Mouse (Mus musculus) liver, embryonic 11.5 days (tissue): ENCODE results near the gene Bphl. TPM values are rescaled to one million over a fixed set of nuclear protein-coding genes. Genes with fewer than 3 reads are reported as not detected.
A peak's percentile ranks its signal among the peaks of the same experiment; 100 is the strongest.

ENCODE experiments used
- ATAC-seq: fragments of 200-750 bp; cut with Nextera tagmentation; replicated peaks from 2 replicates; pipeline ENCODE4 v1.8.0; 2017; ENCODE audit warnings: moderate number of reproducible peaks, mild to moderate bottlenecking, moderate TSS enrichment, moderate library complexity; ENCODE audit not compliant: low FRiP score
- DNase-seq: peaks from one replicate; pipeline ENCODE4 v3.0.0-alpha.2; 2017; ENCODE audit warnings: low spot score
- H3K27ac ChIP-seq: fragments of 300-500 bp; sonication (generic); 2 replicates; pipeline ENCODE4 v1.5.1; 2014; ENCODE audit warnings: mild to moderate bottlenecking, low read depth, low read length, control low read depth
- H3K27me3 ChIP-seq: fragments of 300-500 bp; sonication (generic); replicated peaks from 2 replicates; pipeline ENCODE4 v1.6.1; 2014; ENCODE audit warnings: low read length, mixed read lengths; ENCODE audit not compliant: control insufficient read depth, insufficient read depth
- H3K36me3 ChIP-seq: fragments of 300-500 bp; sonication (generic); 2 replicates; pipeline ENCODE4 v1.6.1; 2014; ENCODE audit warnings: mild to moderate bottlenecking, low read length, moderate library complexity, mixed read lengths; ENCODE audit not compliant: control insufficient read depth, insufficient read depth
- H3K4me1 ChIP-seq: fragments of 300-500 bp; sonication (generic); replicated peaks from 2 replicates; pipeline ENCODE4 v1.6.1; 2014; ENCODE audit warnings: low read length, mixed read lengths; ENCODE audit not compliant: control insufficient read depth, insufficient read depth
- H3K4me2 ChIP-seq: fragments of 300-500 bp; sonication (generic); 2 replicates; pipeline ENCODE4 v1.6.1; 2014; ENCODE audit warnings: mild to moderate bottlenecking, control low read depth, moderate library complexity
- H3K4me3 ChIP-seq: fragments of 300-500 bp; sonication (generic); 2 replicates; pipeline ENCODE4 v1.5.1; 2014; ENCODE audit warnings: low read depth, low read length, control low read depth
- H3K9ac ChIP-seq: fragments of 300-500 bp; sonication (generic); 2 replicates; pipeline ENCODE4 v1.6.1; 2014; ENCODE audit warnings: low read depth, low read length, control low read depth
- H3K9me3 ChIP-seq: fragments of 300-500 bp; sonication (generic); 2 replicates; pipeline ENCODE4 v1.6.1; 2016; ENCODE audit warnings: low read length, inconsistent platforms, mixed read lengths; ENCODE audit not compliant: control insufficient read depth
- WGBS: fragments of 180-500 bp; shearing (Covaris S2); extraction: QIAGEN DNeasy Blood & Tissue Kit; methylation state at CpG from one replicate; pipeline ENCODE4 v1.1.7; 2014; 5-methylcytosine and 5-hydroxymethylcytosine counted together
- polyA plus RNA-seq: library from polyadenylated mRNA; unstranded; fragments of >200 nt; fragmentation: Nextera tagmentation; extraction: Ambion mirVana; gene quantifications from 2 replicates; pipeline ENCODE4 v1.2.1, GENCODE M21; 2014

Gene Bphl
- polyA plus RNA-seq, 1 experiment from 2014 or later: 32.8 TPM

DNA sequence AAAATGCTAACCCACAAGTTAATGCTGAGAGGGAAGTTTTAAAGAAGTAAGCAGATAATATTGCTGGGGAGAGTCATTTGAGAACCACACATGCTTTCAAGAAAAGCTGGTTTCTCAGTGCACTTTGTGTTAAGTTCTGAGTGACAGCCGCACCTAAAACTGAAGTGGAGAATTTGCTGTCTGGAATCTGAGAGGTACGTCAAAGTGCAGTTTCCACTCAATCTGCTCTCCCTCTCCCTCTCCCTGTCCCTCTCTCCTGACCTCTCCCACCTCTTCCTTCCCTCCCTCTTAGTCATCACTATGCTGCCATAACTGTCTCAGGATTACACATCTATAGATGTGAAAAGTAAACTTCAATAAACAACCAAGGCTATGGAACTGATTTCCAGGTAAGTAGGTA is 15.4 kb upstream of the Bphl start:
- Histone ChIP-seq H3K4me1 (no peaks in the 10 kb centered on the region), H3K9me3 (no peaks in the 10 kb centered on the region), H3K27me3 (no peaks in the 10 kb centered on the region), H3K9ac (no peak overlapping the region), H3K4me2 (no peak overlapping the region), H3K27ac (no peak overlapping the region), H3K36me3 (peaks cover 18% of the 10 kb centered on the region), H3K4me3 (no peak overlapping the region)
- 90% methylated on average over 2 of the region's 2 CpGs for WGBS
- DNase-seq: no peak
- no peak for ATAC-seq

DNA sequence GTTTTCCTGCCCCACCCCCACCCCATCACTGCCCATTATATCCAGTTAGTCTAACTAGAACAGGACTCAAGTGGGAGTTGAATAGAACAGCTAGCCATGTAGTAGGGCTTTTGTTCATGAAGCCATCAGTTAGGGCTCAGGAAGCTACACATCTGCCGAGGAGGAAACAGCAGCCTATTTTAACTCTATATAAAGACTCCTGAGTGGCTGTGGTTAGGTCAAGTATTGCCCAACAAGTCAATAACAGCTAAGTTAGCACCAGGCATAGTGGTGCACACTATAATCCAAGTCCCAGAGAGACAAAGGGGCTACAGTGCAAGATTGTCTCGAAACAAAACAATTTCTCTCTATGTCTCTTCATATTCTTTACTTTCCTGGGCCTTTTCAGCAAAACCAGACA is 5.4 kb upstream of the Bphl start:
- peaks cover 13% of the 10 kb centered on the region for H3K36me3 ChIP-seq
- 69% methylated on average over 2 of the region's 2 CpGs for WGBS
- H3K9ac ChIP-seq: no peak overlapping the region
- no peak for DNase-seq
- H3K9me3 ChIP-seq: no peaks in the 10 kb centered on the region
- H3K27me3 ChIP-seq: no peaks in the 10 kb centered on the region
- 0 out of 2 replicates have a peak, but pooled peaks have one; percentile 24 for ATAC-seq
- peaks cover 1% of the 10 kb centered on the region; the same call in 1 of the 2 replicates for H3K4me1 ChIP-seq
- no peak overlapping the region for H3K4me3 ChIP-seq
- no peak overlapping the region for H3K4me2 ChIP-seq
- no peak overlapping the region for H3K27ac ChIP-seq

DNA sequence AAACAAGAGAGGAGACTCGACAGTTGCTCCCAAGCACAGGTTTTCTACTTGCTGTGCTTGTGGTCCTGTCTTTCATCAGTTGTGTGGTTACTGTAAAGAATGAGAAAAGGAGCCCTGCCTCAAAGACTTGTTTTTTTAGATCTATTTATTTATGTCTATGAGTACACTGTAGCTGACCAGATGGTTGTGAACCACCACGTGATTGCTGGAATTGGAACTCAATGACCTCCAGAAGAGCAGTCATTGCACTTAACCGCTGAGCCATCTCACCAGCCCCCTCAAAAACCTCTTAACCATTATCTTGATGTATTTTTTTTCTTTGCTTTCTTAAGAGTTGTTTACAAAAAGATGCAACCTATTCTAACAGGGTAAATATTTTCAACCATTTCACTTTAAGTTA is 2.0 kb upstream of the Bphl start:
- Histone ChIP-seq H3K4me2 (no peak overlapping the region), H3K27me3 (no peaks in the 10 kb centered on the region), H3K4me3 (no peak overlapping the region), H3K27ac (no peak overlapping the region), H3K36me3 (peaks cover 3% of the 10 kb centered on the region; the same call in 1 of the 2 replicates), H3K9ac (no peak overlapping the region), H3K4me1 (peaks cover 5% of the 10 kb centered on the region), H3K9me3 (no peaks in the 10 kb centered on the region)
- DNase-seq (no peak), ATAC-seq (no peak)
- WGBS: 84% methylated on average over 3 of the region's 3 CpGs

DNA sequence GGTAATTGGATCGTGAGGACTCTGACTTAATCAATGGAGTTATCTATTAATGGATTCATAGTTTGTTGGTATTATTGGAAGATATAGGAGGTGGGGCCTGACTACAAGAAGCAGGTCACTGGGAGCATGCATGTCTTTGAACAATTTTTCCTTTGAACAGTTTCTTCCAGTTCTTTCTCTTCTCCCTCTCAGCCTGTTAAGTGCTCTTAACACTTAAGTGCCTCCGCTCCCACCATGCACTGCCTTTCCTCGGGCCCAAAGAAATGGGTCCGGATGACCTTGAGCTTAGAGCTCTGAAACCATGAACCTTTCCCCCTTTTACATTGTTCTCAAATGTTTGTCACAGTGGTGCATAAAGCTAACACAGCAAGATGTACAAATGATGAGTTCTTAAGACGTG is 671 bp upstream of the Bphl start:
- Histone ChIP-seq H3K36me3 (peaks cover 3% of the 10 kb centered on the region; the same call in 1 of the 2 replicates), H3K4me2 (no peak overlapping the region), H3K27me3 (no peaks in the 10 kb centered on the region), H3K27ac (no peak overlapping the region), H3K9me3 (no peaks in the 10 kb centered on the region), H3K4me1 (peaks cover 5% of the 10 kb centered on the region), H3K9ac (peak overlapping the region; percentile 86), H3K4me3 (no peak overlapping the region)
- DNase-seq (no peak), ATAC-seq (no peak)
- 82% methylated on average over 5 of the region's 5 CpGs for WGBS

DNA sequence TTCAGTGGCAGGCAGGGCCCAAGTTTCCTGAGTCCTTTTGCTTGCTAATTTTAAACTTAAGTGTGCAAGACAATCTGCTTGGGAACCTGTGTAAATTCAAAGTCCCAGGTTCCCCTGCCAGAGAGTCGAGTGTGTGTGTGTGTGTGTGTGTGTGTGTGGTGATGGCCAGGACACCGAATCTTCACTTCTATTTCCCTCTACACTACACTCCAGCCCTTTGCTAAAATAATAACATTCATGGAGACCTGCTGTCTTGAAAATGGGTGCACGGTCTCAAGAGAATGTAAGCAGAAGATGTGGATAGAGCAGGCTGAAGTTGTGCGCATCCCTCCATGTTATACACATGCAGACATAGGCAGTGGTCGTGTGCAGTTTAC is 647 bp downstream of the Bphl start:
- Histone ChIP-seq H3K9ac (peak overlapping the region; percentile 86), H3K4me3 (peak overlapping the region; percentile 72), H3K36me3 (peaks cover 3% of the 10 kb centered on the region; the same call in 1 of the 2 replicates), H3K27ac (0 out of 2 replicates have a peak overlapping the region, but pooled peaks have one; percentile 51), H3K4me2 (peak overlapping the region; percentile 79), H3K27me3 (no peaks in the 10 kb centered on the region), H3K4me1 (peaks cover 5% of the 10 kb centered on the region), H3K9me3 (no peaks in the 10 kb centered on the region)
- WGBS: 42% methylated on average over 5 of the region's 5 CpGs
- DNase-seq: no peak
- no peak for ATAC-seq

GRCm38 (mm10) chr13:34038901-34039341 is 1.5 kb downstream of the Bphl start:
- H3K4me1 ChIP-seq: peaks cover 5% of the 10 kb centered on the region
- no peak overlapping the region for H3K9ac ChIP-seq
- H3K9me3 ChIP-seq: no peaks in the 10 kb centered on the region
- DNase-seq: no peak
- H3K27ac ChIP-seq: no peak overlapping the region
- no peaks in the 10 kb centered on the region for H3K36me3 ChIP-seq
- ATAC-seq: no peak
- no peak overlapping the region for H3K4me3 ChIP-seq
- no peaks in the 10 kb centered on the region for H3K27me3 ChIP-seq
- H3K4me2 ChIP-seq: peak overlapping the region; percentile 79
- 56% methylated on average over 8 of the region's 8 CpGs for WGBS

GRCm38 (mm10) chr13:34040091-34040490 is 2.7 kb downstream of the Bphl start:
- WGBS: 77% methylated on average over 3 of the region's 3 CpGs
- no peaks in the 10 kb centered on the region for H3K27me3 ChIP-seq
- peaks cover 5% of the 10 kb centered on the region for H3K4me1 ChIP-seq
- no peaks in the 10 kb centered on the region for H3K36me3 ChIP-seq
- no peaks in the 10 kb centered on the region for H3K9me3 ChIP-seq
- ATAC-seq (no peak), DNase-seq (no peak)
- H3K27ac ChIP-seq: no peak overlapping the region
- no peak overlapping the region for H3K9ac ChIP-seq
- no peak overlapping the region for H3K4me3 ChIP-seq
- no peak overlapping the region for H3K4me2 ChIP-seq

DNA sequence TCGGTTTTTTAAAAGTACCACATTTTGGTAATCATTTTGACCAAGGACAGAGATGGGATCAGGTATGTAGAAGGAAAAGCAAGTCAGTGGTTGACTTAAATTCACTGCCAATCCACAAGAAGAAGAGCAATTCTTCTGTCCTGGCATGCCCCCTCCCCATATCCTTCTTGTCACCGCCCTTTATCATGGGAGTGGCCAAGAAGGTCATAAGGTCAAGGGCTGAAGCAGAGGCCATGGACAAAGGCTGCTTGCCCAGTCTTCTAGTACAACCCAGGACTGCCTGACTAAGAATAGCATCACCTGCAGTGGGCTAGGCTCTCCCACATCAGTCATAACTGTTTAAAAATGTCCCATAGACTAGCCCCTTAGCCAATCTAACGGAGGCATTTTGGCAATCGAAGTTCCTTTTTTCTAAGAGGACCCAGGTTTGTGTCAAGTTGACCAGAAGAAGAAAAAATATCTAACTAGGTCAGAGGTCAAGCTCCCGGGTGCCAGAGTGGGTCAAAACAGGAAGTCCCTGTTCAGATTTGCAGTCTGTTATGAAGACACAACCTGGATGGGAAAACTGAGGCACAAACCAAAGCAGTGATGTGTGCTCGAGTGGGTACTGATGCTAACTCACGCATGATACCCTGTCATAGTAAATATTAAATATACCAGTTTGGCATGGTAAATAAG is 6.5 kb downstream of the Bphl start:
- H3K4me3 ChIP-seq: no peak overlapping the region
- ATAC-seq: no peak

More for the DNA sequence above, 6.5 kb downstream of the Bphl start:
- Histone ChIP-seq H3K9ac (no peak overlapping the region), H3K4me2 (no peak overlapping the region), H3K27me3 (no peaks in the 10 kb centered on the region), H3K9me3 (no peaks in the 10 kb centered on the region), H3K36me3 (no peaks in the 10 kb centered on the region), H3K4me1 (no peaks in the 10 kb centered on the region), H3K27ac (no peak overlapping the region)
- WGBS: 60% methylated on average over 7 of the region's 7 CpGs
- no peak for DNase-seq
